Mouse (Mus musculus): ENCODE measurements at regions not wholly inside any gene's neighbourhood (a gene's known extent, or its start where the extent isn't known, plus 50 kb on each side); places are given as distances from the start of the nearest gene placed in this dataset.

DNA sequence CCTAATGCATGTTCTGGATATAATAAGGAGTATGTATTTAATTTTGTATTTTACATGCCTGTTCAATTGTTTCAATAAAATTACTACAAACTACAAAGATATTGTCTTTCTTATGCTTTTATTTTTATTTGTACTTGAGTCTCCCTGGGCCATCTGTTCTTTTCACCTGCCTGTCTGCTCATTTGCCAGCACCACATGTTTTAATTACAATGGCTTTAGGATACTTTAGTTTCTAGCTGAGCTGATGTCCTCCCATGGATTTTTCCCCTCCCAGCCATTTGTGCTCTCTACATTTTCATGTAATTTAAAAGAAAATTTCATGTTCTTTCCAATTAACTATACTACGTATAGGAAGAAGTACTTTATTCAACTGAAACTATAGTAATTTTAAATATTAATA lies 188.5 kb upstream of the Neil3 start:
- no peak for ATAC-seq
- Histone ChIP-seq H3K4me3 (ENCODE audit: low read length) (no peak overlapping the region), H3K27ac (no peak overlapping the region), H3K9ac (replicated peaks; ENCODE audit: low read length) (no peak overlapping the region), H3K36me3 (ENCODE audit: insufficient read depth, low read length) (no peaks in the 10 kb centered on the region), H3K27me3 (ENCODE audit: insufficient read depth, low read length) (no peaks in the 10 kb centered on the region), H3K9me3 (ENCODE audit: low read length) (no peaks in the 10 kb centered on the region), H3K4me1 (ENCODE audit: insufficient read depth, low read length) (no peaks in the 10 kb centered on the region), H3K4me2 (ENCODE audit: low read depth, low read length) (no peak overlapping the region)
- WGBS = 83% methylated on average over 1 of the region's 1 CpGs
- DNase-seq (ENCODE audit: low spot score) = peak; percentile 20
- TF ChIP-seq CTCF (IDR thresholded peaks at IDR 0.05; ENCODE audit: low read depth) = no peak

DNA sequence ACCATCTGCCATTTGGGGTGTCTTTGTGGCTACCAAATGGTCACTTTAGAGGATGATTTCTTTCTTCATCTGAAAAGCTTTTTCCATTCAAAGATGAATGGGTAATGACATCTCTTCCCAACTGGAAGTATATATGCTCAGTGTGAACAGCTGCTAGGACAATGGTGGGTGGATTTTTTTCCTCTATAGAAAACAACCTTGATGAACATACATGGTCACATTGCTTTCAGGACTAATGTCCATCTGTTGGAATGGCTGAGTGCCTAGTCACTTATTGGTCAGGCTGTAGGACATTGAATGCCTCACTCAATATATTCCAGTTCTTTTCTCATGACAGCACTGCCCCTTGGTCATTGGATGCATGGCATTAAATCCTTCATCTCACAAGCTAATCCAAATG lies 209.0 kb upstream of the Neil3 start:
- no peak for TF ChIP-seq CTCF (IDR thresholded peaks at IDR 0.05; ENCODE audit: low read depth)
- Histone ChIP-seq H3K36me3 (ENCODE audit: insufficient read depth, low read length) (no peaks in the 10 kb centered on the region), H3K27me3 (ENCODE audit: insufficient read depth, low read length) (no peaks in the 10 kb centered on the region), H3K4me1 (ENCODE audit: insufficient read depth, low read length) (no peaks in the 10 kb centered on the region), H3K9me3 (ENCODE audit: low read length) (no peaks in the 10 kb centered on the region), H3K9ac (replicated peaks; ENCODE audit: low read length) (no peak overlapping the region), H3K4me2 (ENCODE audit: low read depth, low read length) (no peak overlapping the region), H3K4me3 (ENCODE audit: low read length) (no peak overlapping the region), H3K27ac (no peak overlapping the region)
- peak; percentile 74; the same call in 1 of the 2 replicates for ATAC-seq
- DNase-seq (ENCODE audit: low spot score) = peak; percentile 50

DNA sequence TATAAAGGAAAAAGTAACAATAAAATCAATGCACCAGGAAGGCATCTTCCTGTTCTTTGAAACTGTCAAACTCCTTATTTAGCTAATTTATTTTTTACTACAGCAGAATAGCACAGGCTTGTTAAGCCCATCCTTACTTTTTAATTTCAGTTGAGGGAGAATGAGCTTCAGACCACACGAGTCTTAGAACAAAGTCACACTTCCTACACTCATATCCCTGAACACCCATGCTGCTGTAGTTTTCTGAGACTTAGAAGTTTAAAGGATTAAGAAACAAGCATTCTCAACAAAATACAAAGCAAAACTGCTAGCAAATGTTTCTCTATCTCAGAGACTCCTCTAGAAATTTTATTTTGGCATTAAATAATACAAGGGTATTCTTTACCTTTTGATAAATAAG lies 208.8 kb upstream of the Vegfc start:
- Histone ChIP-seq H3K9ac (replicated peaks; ENCODE audit: low read length) (no peak overlapping the region), H3K27me3 (ENCODE audit: insufficient read depth, low read length) (no peaks in the 10 kb centered on the region), H3K4me1 (ENCODE audit: insufficient read depth, low read length) (no peaks in the 10 kb centered on the region), H3K4me3 (ENCODE audit: low read length) (no peak overlapping the region), H3K27ac (no peak overlapping the region), H3K9me3 (ENCODE audit: low read length) (no peaks in the 10 kb centered on the region), H3K36me3 (ENCODE audit: insufficient read depth, low read length) (no peaks in the 10 kb centered on the region), H3K4me2 (ENCODE audit: low read depth, low read length) (no peak overlapping the region)
- WGBS = 69% methylated on average over 1 of the region's 1 CpGs
- no peak for DNase-seq (ENCODE audit: low spot score)
- TF ChIP-seq CTCF (IDR thresholded peaks at IDR 0.05; ENCODE audit: low read depth) = no peak
- ATAC-seq = no peak

DNA sequence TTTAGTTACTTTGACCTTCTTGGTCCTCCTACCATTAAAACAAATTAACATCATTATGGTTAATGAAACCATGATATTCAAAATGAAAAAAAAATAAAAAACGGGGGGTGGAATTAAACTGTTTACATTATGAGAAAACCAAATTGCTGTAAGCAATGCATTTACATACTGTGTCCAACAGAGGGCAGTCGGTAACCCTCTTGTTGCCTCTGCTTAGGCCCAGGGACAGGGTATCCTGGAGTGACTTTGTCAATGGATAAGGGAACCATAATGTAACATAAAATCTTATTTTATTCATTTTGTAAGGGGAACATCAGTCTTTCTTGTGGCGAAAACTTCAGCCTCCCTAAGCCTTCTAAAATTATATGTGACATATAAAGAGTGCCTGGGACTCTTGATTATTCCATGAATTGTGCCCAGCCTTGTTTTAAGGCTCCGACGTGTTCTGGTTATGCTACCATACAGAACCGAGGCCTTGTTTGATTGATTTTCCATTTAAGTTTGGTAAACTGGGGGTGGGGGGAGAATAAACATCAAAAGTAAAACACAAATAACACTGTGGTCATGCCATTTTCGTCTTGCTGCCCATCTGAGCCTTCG lies 207.3 kb upstream of the Vegfc start:
- Histone ChIP-seq H3K4me3 (ENCODE audit: low read length) (no peak overlapping the region), H3K4me2 (ENCODE audit: low read depth, low read length) (no peak overlapping the region), H3K36me3 (ENCODE audit: insufficient read depth, low read length) (no peaks in the 10 kb centered on the region), H3K27me3 (ENCODE audit: insufficient read depth, low read length) (no peaks in the 10 kb centered on the region), H3K4me1 (ENCODE audit: insufficient read depth, low read length) (no peaks in the 10 kb centered on the region), H3K9ac (replicated peaks; ENCODE audit: low read length) (no peak overlapping the region), H3K27ac (no peak overlapping the region), H3K9me3 (ENCODE audit: low read length) (no peaks in the 10 kb centered on the region)
- peak; percentile 72 for TF ChIP-seq CTCF (IDR thresholded peaks at IDR 0.05; ENCODE audit: low read depth)
- 67% methylated on average over 8 of the region's 8 CpGs for WGBS
- no peak for ATAC-seq
- peak; percentile 43 for DNase-seq (ENCODE audit: low spot score)

DNA sequence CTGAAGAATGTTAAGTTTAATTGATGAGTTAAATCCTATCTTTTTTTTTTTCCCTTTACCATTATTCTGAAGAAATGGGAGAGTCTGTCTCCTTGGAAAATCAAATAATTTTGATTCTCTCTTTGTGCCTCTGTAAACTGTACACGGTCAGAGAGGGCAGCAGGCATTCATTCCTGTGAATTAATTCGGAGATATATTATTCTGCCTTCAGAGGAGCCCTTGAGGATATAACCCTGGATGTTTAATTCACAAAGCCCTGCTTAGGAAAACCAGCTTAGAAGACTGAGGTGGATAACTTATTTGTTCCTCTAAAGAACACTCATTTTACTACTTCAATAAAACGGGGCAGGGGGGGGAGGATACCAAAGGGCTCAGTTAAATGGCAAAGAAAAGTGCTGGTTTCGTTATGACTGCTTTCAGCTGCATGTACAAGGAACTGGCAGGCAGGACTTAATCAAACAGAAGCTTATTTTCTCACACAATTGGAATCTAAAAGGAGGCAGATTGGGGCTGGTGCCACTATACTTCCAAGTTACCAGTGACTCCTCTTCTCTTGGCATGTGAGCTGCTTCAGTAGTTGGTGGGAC lies 205.3 kb upstream of the Vegfc start:
- no peak overlapping the region for H3K4me3 ChIP-seq (ENCODE audit: low read length)
- no peak for ATAC-seq
- H3K27ac ChIP-seq = no peak overlapping the region
- no peak for TF ChIP-seq CTCF (IDR thresholded peaks at IDR 0.05; ENCODE audit: low read depth)
- no peaks in the 10 kb centered on the region for H3K9me3 ChIP-seq (ENCODE audit: low read length)
- no peak overlapping the region for H3K4me2 ChIP-seq (ENCODE audit: low read depth, low read length)
- no peaks in the 10 kb centered on the region for H3K27me3 ChIP-seq (ENCODE audit: insufficient read depth, low read length)
- no peak for DNase-seq (ENCODE audit: low spot score)
- no peaks in the 10 kb centered on the region for H3K36me3 ChIP-seq (ENCODE audit: insufficient read depth, low read length)
- 61% methylated on average over 4 of the region's 4 CpGs for WGBS
- H3K9ac ChIP-seq (replicated peaks; ENCODE audit: low read length) = no peak overlapping the region
- no peaks in the 10 kb centered on the region for H3K4me1 ChIP-seq (ENCODE audit: insufficient read depth, low read length)

DNA sequence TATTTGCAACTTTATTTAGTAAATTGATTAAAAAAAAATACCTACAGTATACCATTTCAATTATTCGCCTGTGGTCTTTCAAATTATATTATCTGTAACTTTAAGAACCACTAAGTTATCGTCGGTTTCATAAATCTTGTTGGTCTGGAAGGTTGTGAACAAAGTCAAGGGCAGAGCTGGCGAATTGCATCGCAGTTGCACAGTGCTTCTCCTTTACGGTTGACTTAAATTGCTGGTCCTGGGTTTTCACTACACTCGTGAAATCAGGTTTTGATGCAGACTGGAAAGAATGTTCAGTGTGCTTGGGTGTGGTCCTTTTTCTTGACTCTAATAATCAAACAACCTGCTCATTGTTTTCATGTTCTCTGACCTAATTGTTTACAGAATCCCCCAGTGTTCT lies 198.6 kb upstream of the Vegfc start:
- H3K27me3 ChIP-seq (ENCODE audit: insufficient read depth, low read length) = no peaks in the 10 kb centered on the region
- no peak overlapping the region for H3K27ac ChIP-seq
- H3K9me3 ChIP-seq (ENCODE audit: low read length) = no peaks in the 10 kb centered on the region
- H3K4me2 ChIP-seq (ENCODE audit: low read depth, low read length) = no peak overlapping the region
- no peaks in the 10 kb centered on the region for H3K4me1 ChIP-seq (ENCODE audit: insufficient read depth, low read length)
- TF ChIP-seq CTCF (IDR thresholded peaks at IDR 0.05; ENCODE audit: low read depth) = no peak
- 87% methylated on average over 7 of the region's 7 CpGs for WGBS
- no peak for ATAC-seq
- no peaks in the 10 kb centered on the region for H3K36me3 ChIP-seq (ENCODE audit: insufficient read depth, low read length)
- no peak overlapping the region for H3K9ac ChIP-seq (replicated peaks; ENCODE audit: low read length)
- H3K4me3 ChIP-seq (ENCODE audit: low read length) = no peak overlapping the region
- DNase-seq (ENCODE audit: low spot score) = no peak

DNA sequence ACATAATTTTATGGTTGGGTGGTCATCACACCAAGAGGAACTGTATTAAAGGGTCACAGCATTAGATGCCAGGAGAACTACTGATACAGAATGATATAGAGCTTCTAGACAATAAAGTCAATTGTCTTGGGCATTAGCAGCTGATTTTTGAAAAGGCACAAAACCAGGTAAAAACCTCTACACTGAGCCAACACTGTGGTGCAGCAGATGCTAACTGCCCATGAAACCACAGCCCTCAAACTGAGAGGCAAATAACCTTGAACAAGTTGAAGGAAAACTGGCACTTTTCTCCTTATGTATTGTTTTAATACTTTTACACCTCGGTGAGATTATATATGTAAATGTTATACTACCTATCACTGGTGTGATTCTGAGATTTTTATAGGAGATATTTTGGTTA lies 195.9 kb upstream of the Vegfc start:
- DNase-seq (ENCODE audit: low spot score) = no peak
- Histone ChIP-seq H3K9ac (replicated peaks; ENCODE audit: low read length) (no peak overlapping the region), H3K4me3 (ENCODE audit: low read length) (no peak overlapping the region), H3K27ac (no peak overlapping the region), H3K4me2 (ENCODE audit: low read depth, low read length) (no peak overlapping the region), H3K9me3 (ENCODE audit: low read length) (no peaks in the 10 kb centered on the region), H3K27me3 (ENCODE audit: insufficient read depth, low read length) (no peaks in the 10 kb centered on the region), H3K4me1 (ENCODE audit: insufficient read depth, low read length) (no peaks in the 10 kb centered on the region), H3K36me3 (ENCODE audit: insufficient read depth, low read length) (no peaks in the 10 kb centered on the region)
- WGBS = 69% methylated on average over 1 of the region's 1 CpGs
- TF ChIP-seq CTCF (IDR thresholded peaks at IDR 0.05; ENCODE audit: low read depth) = no peak
- ATAC-seq = no peak
